Comparison of ENCODE assay signal across 8 mouse cellular contexts in the genomic region with DNA sequence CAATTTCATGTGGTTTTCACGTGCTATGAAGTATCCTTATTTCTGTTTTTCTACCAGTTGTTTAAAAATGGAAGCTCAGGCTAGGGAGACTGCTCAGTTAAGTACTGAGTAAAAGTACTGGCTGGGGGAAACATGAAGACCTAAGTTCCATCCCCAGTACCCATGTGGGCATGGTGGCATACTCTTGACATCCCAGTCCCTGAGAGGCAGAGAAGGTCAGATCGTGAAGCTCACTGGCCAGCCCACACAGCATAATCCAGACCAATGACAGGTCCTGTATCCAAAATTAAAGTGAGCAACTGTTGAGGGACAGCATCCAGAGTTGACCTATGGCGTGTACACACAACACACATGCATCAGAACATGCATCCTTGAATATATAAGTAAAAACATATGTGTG. TPM values are rescaled to one million over a fixed set of nuclear protein-coding genes. Genes with fewer than 3 reads are reported as not detected.
DNase-seq lines count a peak whose midpoint lies in the region; ATAC-seq and TF ChIP-seq lines count a peak whose summit lies in the region.

No protein-coding gene starts in this region.

- no peaks in the 10 kb centered on the region for H3K9me3 ChIP-seq in heart, embryonic 14.5 days (ENCODE audit: control insufficient read depth, low read length)
- no peaks in the 10 kb centered on the region for H3K9me3 ChIP-seq in neural tube, embryonic 12.5 days
- H3K9me3 ChIP-seq in neural tube, embryonic 15.5 days (replicated peaks), result no peaks in the 10 kb centered on the region
- no peaks in the 10 kb centered on the region for H3K9me3 ChIP-seq in limb, embryonic 13.5 days
- H3K9me3 ChIP-seq in stomach, embryonic 16.5 days (replicated peaks; ENCODE audit: control insufficient read depth, low read length), result no peaks in the 10 kb centered on the region

- peaks cover 2 to 25% of the 10 kb centered on the region in 2 experiments; a peak in 3 of 4 replicates for H3K4me1 ChIP-seq in heart, embryonic 14.5 days (ENCODE audit: control insufficient read depth in 2 of 2, insufficient read depth in 2 of 2, low read length in 2 of 2)
- H3K4me1 ChIP-seq in heart, adult 2 months (ENCODE audit: control insufficient read depth, insufficient read depth, low read length), result peaks cover 3% of the 10 kb centered on the region; the same call in 1 of the 2 replicates
- H3K4me1 ChIP-seq in neural tube, embryonic 12.5 days, result no peaks in the 10 kb centered on the region; the same call in 1 of the 2 replicates
- H3K4me1 ChIP-seq in neural tube, embryonic 15.5 days, result peaks cover 11% of the 10 kb centered on the region
- peaks cover 31% of the 10 kb centered on the region for H3K4me1 ChIP-seq in limb, embryonic 13.5 days
- H3K4me1 ChIP-seq in stomach, embryonic 16.5 days (ENCODE audit: control insufficient read depth, insufficient read depth, low read length), result peaks cover 19% of the 10 kb centered on the region; the same call in 1 of the 2 replicates

- no peaks in the 10 kb centered on the region for H3K79me2 ChIP-seq in heart, adult 2 months (replicated peaks; ENCODE audit: control insufficient read depth, insufficient read depth, low read length)

- intact Hi-C loops in heart, adult 2 months (cut with DNase I), result no loop called here

- H3K4me2 ChIP-seq in heart, embryonic 14.5 days (ENCODE audit: low read length), result peak overlapping the region; percentile 95
- H3K4me2 ChIP-seq in neural tube, embryonic 12.5 days (replicated peaks), result peak overlapping the region; percentile 93
- no peak overlapping the region for H3K4me2 ChIP-seq in neural tube, embryonic 15.5 days
- H3K4me2 ChIP-seq in limb, embryonic 13.5 days (replicated peaks), result peak overlapping the region; percentile 94
- H3K4me2 ChIP-seq in stomach, embryonic 16.5 days (ENCODE audit: low read depth, low read length), result peak overlapping the region; percentile 58

- no peak for TF ChIP-seq POLR2A in heart, adult 2 months (IDR thresholded peaks at IDR 0.05; ENCODE audit: insufficient read depth, low read depth, low read length)

- no peak for DNase-seq in heart, adult 2 months
- DNase-seq in adrenal gland, adult 2 months, result no peak

- no peak for TF ChIP-seq EP300 in heart, adult 2 months (IDR thresholded peaks at IDR 0.05; ENCODE audit: insufficient read depth, low read depth, low read length)

- TF ChIP-seq CTCF in heart, adult 2 months (IDR thresholded peaks at IDR 0.05), result no peak

- WGBS in heart, embryonic 14.5 days, result 72% methylated on average over 3 of the region's 3 CpGs
- 75% methylated on average over 3 of the region's 3 CpGs for WGBS in heart, adult 2 months
- WGBS in neural tube, embryonic 12.5 days, result 80% methylated on average over 3 of the region's 3 CpGs
- WGBS in neural tube, embryonic 15.5 days, result 87% methylated on average over 3 of the region's 3 CpGs
- WGBS in limb, embryonic 13.5 days, result 75% methylated on average over 3 of the region's 3 CpGs
- 65% methylated on average over 3 of the region's 3 CpGs for WGBS in stomach, embryonic 16.5 days

- H3K27me3 ChIP-seq in heart, embryonic 14.5 days (ENCODE audit: control insufficient read depth, insufficient read depth, low read length), result no peaks in the 10 kb centered on the region
- H3K27me3 ChIP-seq in heart, adult 2 months (ENCODE audit: control insufficient read depth, insufficient read depth, low read length), result no peaks in the 10 kb centered on the region
- no peaks in the 10 kb centered on the region for H3K27me3 ChIP-seq in neural tube, embryonic 12.5 days (replicated peaks)
- no peaks in the 10 kb centered on the region for H3K27me3 ChIP-seq in neural tube, embryonic 15.5 days (replicated peaks)
- no peaks in the 10 kb centered on the region for H3K27me3 ChIP-seq in limb, embryonic 13.5 days
- no peaks in the 10 kb centered on the region for H3K27me3 ChIP-seq in stomach, embryonic 16.5 days (ENCODE audit: control insufficient read depth, insufficient read depth, low read length)

- H3K9ac ChIP-seq in heart, embryonic 14.5 days (ENCODE audit: low read length), result peak overlapping the region; percentile 89; the same call in 1 of the 2 replicates
- H3K9ac ChIP-seq in heart, adult 2 months (ENCODE audit: low read depth, low read length), result no peak overlapping the region
- no peak overlapping the region for H3K9ac ChIP-seq in neural tube, embryonic 12.5 days
- no peak overlapping the region for H3K9ac ChIP-seq in neural tube, embryonic 15.5 days (replicated peaks)
- H3K9ac ChIP-seq in limb, embryonic 13.5 days, result no peak overlapping the region
- H3K9ac ChIP-seq in stomach, embryonic 16.5 days (ENCODE audit: low read length), result 0 out of 2 replicates have a peak overlapping the region, but pooled peaks have one; percentile 32

- H3K4me3 ChIP-seq in heart, embryonic 14.5 days (ENCODE audit: control insufficient read depth in 1 of 2, insufficient read depth in 1 of 2, low read depth in 1 of 2, low read length in 2 of 2), result peak overlapping the region in 1 of 2 experiments; percentile 80; a peak in 2 of 4 replicates
- H3K4me3 ChIP-seq in heart, adult 2 months, result no peak overlapping the region
- H3K4me3 ChIP-seq in neural tube, embryonic 12.5 days, result no peak overlapping the region
- no peak overlapping the region for H3K4me3 ChIP-seq in neural tube, embryonic 15.5 days (replicated peaks)
- H3K4me3 ChIP-seq in limb, embryonic 13.5 days, result no peak overlapping the region
- H3K4me3 ChIP-seq in stomach, embryonic 16.5 days (replicated peaks; ENCODE audit: low read length), result no peak overlapping the region

- H3K36me3 ChIP-seq in heart, embryonic 14.5 days (ENCODE audit: control insufficient read depth, insufficient read depth, low read length), result peaks cover 6% of the 10 kb centered on the region
- no peaks in the 10 kb centered on the region for H3K36me3 ChIP-seq in heart, adult 2 months (ENCODE audit: control insufficient read depth, insufficient read depth, low read length)
- H3K36me3 ChIP-seq in neural tube, embryonic 12.5 days, result peaks cover 5% of the 10 kb centered on the region; the same call in 1 of the 2 replicates
- H3K36me3 ChIP-seq in neural tube, embryonic 15.5 days, result no peaks in the 10 kb centered on the region
- H3K36me3 ChIP-seq in limb, embryonic 13.5 days, result peaks cover 8% of the 10 kb centered on the region
- H3K36me3 ChIP-seq in stomach, embryonic 16.5 days (ENCODE audit: control insufficient read depth, insufficient read depth, low read length), result no peaks in the 10 kb centered on the region; the same call in 1 of the 2 replicates

- no peak for ATAC-seq in heart, embryonic 14.5 days (ENCODE audit: insufficient number of reproducible peaks, insufficient read depth, low FRiP score, low read depth)
- no peak for ATAC-seq in neural tube, embryonic 12.5 days (ENCODE audit: low FRiP score, low read depth)
- ATAC-seq in neural tube, embryonic 15.5 days (ENCODE audit: low FRiP score), result no peak
- ATAC-seq in limb, embryonic 13.5 days (ENCODE audit: low FRiP score, low read depth), result no peak
- no peak for ATAC-seq in stomach, embryonic 16.5 days (ENCODE audit: insufficient read depth, low FRiP score)
- ATAC-seq in activated CD4-positive, CD25-positive, alpha-beta regulatory T cell, adult 4 months, result no peak

- 0 out of 4 replicates have a peak overlapping the region, but pooled peaks of 1 of the 2 experiments have one; percentile 41 for H3K27ac ChIP-seq in heart, embryonic 14.5 days (replicated peaks in 1 of 2; ENCODE audit: control insufficient read depth in 1 of 2, insufficient read depth in 1 of 2, low read depth in 2 of 2, low read length in 2 of 2)
- H3K27ac ChIP-seq in heart, adult 2 months, result no peak overlapping the region
- no peak overlapping the region for H3K27ac ChIP-seq in neural tube, embryonic 12.5 days
- no peak overlapping the region for H3K27ac ChIP-seq in neural tube, embryonic 15.5 days (replicated peaks)
- no peak overlapping the region for H3K27ac ChIP-seq in limb, embryonic 13.5 days
- H3K27ac ChIP-seq in stomach, embryonic 16.5 days (ENCODE audit: low read length), result no peak overlapping the region

RNA-seq across cellular contexts. Expression of gene Mthfd1l, which starts 1.5 kb away (rescaled TPM):
- 8.8 and 10.2 TPM in 2 replicates for polyA plus RNA-seq in heart, embryonic 14.5 days (2014; fragmentation: Nextera tagmentation; extraction: Ambion mirVana)
- under 1 TPM; 0.77 to 0.99 TPM for total RNA-seq in heart, adult 2 months (2021)
- 0.27 and 0.41 TPM in 2 replicates for polyA plus RNA-seq in heart, adult 2 months (2012; rRNA removed)
- polyA plus RNA-seq in neural tube, embryonic 12.5 days (2016; fragmentation: Nextera tagmentation; extraction: Ambion mirVana), result 8.0 and 9.2 TPM in 2 replicates
- 6.7 and 9.9 TPM in 2 replicates for polyA plus RNA-seq in neural tube, embryonic 15.5 days (2015; fragmentation: Nextera tagmentation; extraction: Ambion mirVana)
- polyA plus RNA-seq in limb, embryonic 13.5 days (2015; fragmentation: Nextera tagmentation; extraction: Ambion mirVana), result 10.4 and 11.1 TPM in 2 replicates
- polyA plus RNA-seq in stomach, embryonic 16.5 days (2015; fragmentation: Nextera tagmentation; extraction: Ambion mirVana), result 14.0 and 14.8 TPM in 2 replicates
- total RNA-seq in adrenal gland, adult 2 months (2021), result 1 to 10 TPM; 2.7 to 5.4 TPM
- 1.8 and 2.3 TPM in 2 replicates for polyA plus RNA-seq in adrenal gland, adult 2 months (2012; rRNA removed)
- polyA plus RNA-seq in activated CD4-positive, CD25-positive, alpha-beta regulatory T cell, adult 4 months (2017; shearing (Covaris generic)), result 10 to 100 TPM; 12.7 to 15.4 TPM

Comparison
In these comparisons a context has a peak if more than half of its experiments do, and no peak if none do; other contexts are left out.
1. H3K9ac ChIP-seq: peak in heart, embryonic 14.5 days (single experiment) and stomach, embryonic 16.5 days (single experiment); none in heart, adult 2 months (single experiment), neural tube, embryonic 12.5 days (single experiment), neural tube, embryonic 15.5 days (single experiment) and limb, embryonic 13.5 days (single experiment).